Mouse (Mus musculus) neural tube, embryonic 12.5 days (tissue): ENCODE measurements around the gene Chml. TPM values are rescaled to one million over a fixed set of nuclear protein-coding genes. Genes with fewer than 3 reads are reported as not detected.

Source experiments
- ATAC-seq: fragments of 200-750 bp; cut with Nextera tagmentation; 2 replicates; pipeline ENCODE4 v1.8.0; 2017; ENCODE audit warnings: low read depth, mild to moderate bottlenecking, moderate TSS enrichment, moderate library complexity; ENCODE audit not compliant: low FRiP score
- H3K27ac ChIP-seq: fragments of 300-500 bp; sonication (generic); 2 replicates; pipeline ENCODE4 v1.5.1; 2016
- H3K27me3 ChIP-seq: fragments of 300-500 bp; sonication (generic); replicated peaks from 2 replicates; pipeline ENCODE4 v1.6.1; 2016; ENCODE audit warnings: mild to moderate bottlenecking
- H3K36me3 ChIP-seq: fragments of 300-500 bp; sonication (generic); 2 replicates; pipeline ENCODE4 v1.6.1; 2016; ENCODE audit warnings: mild to moderate bottlenecking
- H3K4me1 ChIP-seq: fragments of 300-500 bp; sonication (generic); 2 replicates; pipeline ENCODE4 v1.6.1; 2016
- H3K4me2 ChIP-seq: fragments of 300-500 bp; sonication (generic); replicated peaks from 2 replicates; pipeline ENCODE4 v1.6.1; 2016; ENCODE audit warnings: mild to moderate bottlenecking
- H3K4me3 ChIP-seq: fragments of 300-500 bp; sonication (generic); 2 replicates; pipeline ENCODE4 v1.5.1; 2016
- H3K9ac ChIP-seq: fragments of 300-500 bp; sonication (generic); 2 replicates; pipeline ENCODE4 v1.6.1; 2016; ENCODE audit warnings: mild to moderate bottlenecking
- H3K9me3 ChIP-seq: fragments of 300-500 bp; sonication (generic); 2 replicates; pipeline ENCODE4 v1.6.1; 2016; ENCODE audit warnings: mild to moderate bottlenecking
- WGBS: fragments of 180-500 bp; shearing (Covaris S2); methylation state at CpG from one replicate; pipeline ENCODE4 v1.1.7; 2016; 5-methylcytosine and 5-hydroxymethylcytosine counted together
- polyA plus RNA-seq: library from polyadenylated mRNA; unstranded; fragments of >200 nt; fragmentation: Nextera tagmentation; extraction: Ambion mirVana; gene quantifications from 2 replicates; pipeline ENCODE4 v1.2.1, GENCODE M21; 2016

Chml gene
- polyA plus RNA-seq, 1 experiment from 2014 or later, result 5.4 TPM

- H3K4me2 ChIP-seq, result no peak overlapping the region
- H3K4me3 ChIP-seq, result no peak overlapping the region
- no peak overlapping the region for H3K27ac ChIP-seq
- no peak for ATAC-seq
- no peaks in the 10 kb centered on the region for H3K36me3 ChIP-seq
- no peaks in the 10 kb centered on the region for H3K9me3 ChIP-seq
- H3K4me1 ChIP-seq, result no peaks in the 10 kb centered on the region
- 78% methylated on average over 5 of the region's 5 CpGs for WGBS
- no peaks in the 10 kb centered on the region for H3K27me3 ChIP-seq
- no peak overlapping the region for H3K9ac ChIP-seq
Measured at GRCm38 (mm10) chr1:175643496-175644265, 49.0 kb downstream of the Chml start.

- Histone ChIP-seq H3K9me3 (no peaks in the 10 kb centered on the region), H3K27ac (no peak overlapping the region), H3K4me1 (no peaks in the 10 kb centered on the region), H3K36me3 (no peaks in the 10 kb centered on the region), H3K9ac (no peak overlapping the region), H3K27me3 (no peaks in the 10 kb centered on the region), H3K4me3 (no peak overlapping the region), H3K4me2 (no peak overlapping the region)
- ATAC-seq, result no peak
- WGBS, result 86% methylated on average over 6 of the region's 6 CpGs
Measured at GRCm38 (mm10) chr1:175640435-175641150, 52.1 kb downstream of the Chml start.

GRCm38 (mm10) chr1:175639072-175639471 is 53.6 kb downstream of the Chml start:
- H3K9me3 ChIP-seq, result no peaks in the 10 kb centered on the region

GRCm38 (mm10) chr1:175637677-175638076 is 55.0 kb downstream of the Chml start:
- 82% methylated on average over 7 of the region's 7 CpGs for WGBS
- H3K9ac ChIP-seq, result no peak overlapping the region
- no peak overlapping the region for H3K4me2 ChIP-seq
- ATAC-seq, result no peak
- no peaks in the 10 kb centered on the region for H3K36me3 ChIP-seq
- H3K4me3 ChIP-seq, result no peak overlapping the region
- H3K9me3 ChIP-seq, result no peaks in the 10 kb centered on the region
- H3K4me1 ChIP-seq, result no peaks in the 10 kb centered on the region
- H3K27ac ChIP-seq, result no peak overlapping the region
- no peaks in the 10 kb centered on the region for H3K27me3 ChIP-seq

More at GRCm38 (mm10) chr1:175639072-175639471, 53.6 kb downstream of the Chml start:
- H3K27me3 ChIP-seq, result no peaks in the 10 kb centered on the region
- H3K27ac ChIP-seq, result no peak overlapping the region
- WGBS, result 85% methylated on average over 7 of the region's 7 CpGs
- H3K9ac ChIP-seq, result no peak overlapping the region
- no peak overlapping the region for H3K4me2 ChIP-seq
- no peaks in the 10 kb centered on the region for H3K4me1 ChIP-seq
- H3K4me3 ChIP-seq, result no peak overlapping the region
- H3K36me3 ChIP-seq, result no peaks in the 10 kb centered on the region
- no peak for ATAC-seq

- Histone ChIP-seq H3K4me1 (no peaks in the 10 kb centered on the region), H3K9ac (no peak overlapping the region), H3K36me3 (no peaks in the 10 kb centered on the region), H3K9me3 (no peaks in the 10 kb centered on the region), H3K27ac (no peak overlapping the region), H3K27me3 (no peaks in the 10 kb centered on the region), H3K4me2 (no peak overlapping the region), H3K4me3 (no peak overlapping the region)
- 91% methylated on average over 14 of the region's 14 CpGs for WGBS
- no peak for ATAC-seq
Measured at GRCm38 (mm10) chr1:175632470-175632869, 60.2 kb downstream of the Chml start.

Other genes with a start within 250 kb of the Chml start
- gene Rgs7, start 200.4 kb downstream of the Chml start, polyA plus RNA-seq, result 14.8 and 16.9 TPM in 2 replicates
- 0.13 TPM in 1 of 2 replicates, not detected in the other for gene Kmo, start 72.5 kb downstream of the Chml start, polyA plus RNA-seq
- gene Fh1, start 67.3 kb downstream of the Chml start, polyA plus RNA-seq, result 78.5 and 80.3 TPM in 2 replicates
- 7.7 and 8.0 TPM in 2 replicates for gene Opn3, start 125 bp downstream of the Chml start, polyA plus RNA-seq
- not detected in 2 replicates for gene Wdr64, start 5.7 kb upstream of the Chml start, polyA plus RNA-seq
- gene Exo1, start 187.7 kb upstream of the Chml start, polyA plus RNA-seq, result 47.1 and 52.4 TPM in 2 replicates
- not detected in 2 replicates for gene Gm38100, start 227.4 kb upstream of the Chml start, polyA plus RNA-seq